Mouse (Mus musculus) megakaryocyte, embryonic 14.5 days (primary cell): ENCODE measurements around the gene Slc26a1.

Experiments used
- FLI1 ChIP-seq: IDR thresholded peaks from 2 replicates; pipeline ENCODE4 v1.6.1; 2012; ENCODE audit warnings: low read length, inconsistent platforms, mixed read lengths
- GATA1 ChIP-seq: IDR thresholded peaks from 3 replicates; pipeline ENCODE4 v1.6.1; 2012; ENCODE audit warnings: mixed read lengths, low read length, inconsistent platforms, borderline replicate concordance

- TF ChIP-seq GATA1 (no peak), FLI1 (no peak)
Measured at GRCm38 (mm10) chr5:108678296-108678854, 3.0 kb upstream of the Slc26a1 start.
